8 mouse cellular contexts compared by ENCODE assay signal in the genomic region with DNA sequence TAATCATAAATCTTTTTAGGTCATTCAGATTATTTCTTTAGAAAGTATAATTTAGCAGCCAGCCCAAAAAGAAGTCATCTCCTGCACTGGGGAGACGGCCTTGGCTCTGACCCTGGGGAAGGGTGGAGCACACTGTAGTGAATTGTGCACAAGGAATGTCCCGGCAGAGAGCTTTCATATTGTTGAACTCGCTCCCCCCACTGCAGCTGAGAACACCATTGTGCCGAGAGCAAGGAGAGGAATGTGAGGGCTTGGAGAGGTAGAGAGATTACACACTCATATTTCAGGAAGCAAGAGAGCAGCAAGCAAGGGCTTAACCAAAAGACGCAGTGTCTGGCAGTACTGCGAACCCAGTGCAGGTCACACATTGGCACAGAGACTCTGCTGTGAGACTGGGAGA.
DNase-seq lines count a peak whose midpoint lies in the region; ATAC-seq and TF ChIP-seq lines count a peak whose summit lies in the region.

No protein-coding gene starts in this region.

- no peak overlapping the region for H3K4me3 ChIP-seq in heart, adult 2 months
- no peak overlapping the region for H3K4me3 ChIP-seq in neural tube, embryonic 15.5 days (replicated peaks)

- H3K4me1 ChIP-seq in heart, adult 2 months (ENCODE audit: control insufficient read depth, insufficient read depth, low read length) = peaks cover 32% of the 10 kb centered on the region
- H3K4me1 ChIP-seq in neural tube, embryonic 15.5 days = peaks cover 32% of the 10 kb centered on the region

- peak; percentile 40; the same call in 1 of the 2 replicates for TF ChIP-seq POLR2A in heart, adult 2 months (IDR thresholded peaks at IDR 0.05; ENCODE audit: insufficient read depth, low read depth, low read length)

- H3K9me3 ChIP-seq in neural tube, embryonic 15.5 days (replicated peaks) = no peaks in the 10 kb centered on the region

- H3K27me3 ChIP-seq in heart, adult 2 months (ENCODE audit: control insufficient read depth, insufficient read depth, low read length) = no peaks in the 10 kb centered on the region
- no peaks in the 10 kb centered on the region for H3K27me3 ChIP-seq in neural tube, embryonic 15.5 days (replicated peaks)

- peak; percentile 75 for DNase-seq in urinary bladder, postnatal 14 days (ENCODE audit: low spot score)
- no peak for DNase-seq in urinary bladder, postnatal 10 days (ENCODE audit: low spot score)
- peak; percentile 65 to 74 for DNase-seq in heart, adult 2 months
- DNase-seq in kidney, postnatal 14 days = peak; percentile 73
- no peak for DNase-seq in thymus, postnatal 10 days (ENCODE audit: low spot score in 2 of 2)
- DNase-seq in layer of hippocampus, adult 9-10 months (ENCODE audit: low spot score) = no peak

- TF ChIP-seq CTCF in heart, adult 2 months (IDR thresholded peaks at IDR 0.05) = no peak

- 0 out of 2 replicates have a peak overlapping the region, but pooled peaks have one; percentile 0 for H3K9ac ChIP-seq in heart, adult 2 months (ENCODE audit: low read depth, low read length)
- H3K9ac ChIP-seq in neural tube, embryonic 15.5 days (replicated peaks) = no peak overlapping the region

- intact Hi-C loops in heart, adult 2 months (cut with DNase I) = no loop called here

- no peaks in the 10 kb centered on the region for H3K36me3 ChIP-seq in heart, adult 2 months (ENCODE audit: control insufficient read depth, insufficient read depth, low read length)
- H3K36me3 ChIP-seq in neural tube, embryonic 15.5 days = no peaks in the 10 kb centered on the region

- H3K27ac ChIP-seq in heart, adult 2 months = peak overlapping the region; percentile 83
- H3K27ac ChIP-seq in neural tube, embryonic 15.5 days (replicated peaks) = peak overlapping the region; percentile 33; the same call in 1 of the 2 replicates

- no peak overlapping the region for H3K4me2 ChIP-seq in neural tube, embryonic 15.5 days

- no peaks in the 10 kb centered on the region for H3K79me2 ChIP-seq in heart, adult 2 months (replicated peaks; ENCODE audit: control insufficient read depth, insufficient read depth, low read length)

- TF ChIP-seq EP300 in heart, adult 2 months (IDR thresholded peaks at IDR 0.05; ENCODE audit: insufficient read depth, low read depth, low read length) = peak; percentile 89

- no peak for ATAC-seq in neural tube, embryonic 15.5 days (ENCODE audit: low FRiP score)
- no peak for ATAC-seq in granulocyte monocyte progenitor cell, adult 5-6 weeks (replicated peaks; ENCODE audit: poor library complexity, severe bottlenecking)

- WGBS in heart, adult 2 months = 5% methylated on average over 6 of the region's 6 CpGs
- 17% methylated on average over 6 of the region's 6 CpGs for WGBS in neural tube, embryonic 15.5 days

Comparison
In these comparisons a context has a peak if more than half of its experiments do, and no peak if none do; other contexts are left out.
1. DNase-seq: peak in urinary bladder, postnatal 14 days (single experiment), heart, adult 2 months (2 of 2) and kidney, postnatal 14 days (single experiment); none in urinary bladder, postnatal 10 days (single experiment), thymus, postnatal 10 days (0 of 2) and layer of hippocampus, adult 9-10 months (single experiment).